Mouse (Mus musculus) CD8-positive naive resting alpha-beta T cell, adult 2 months (primary cell): ENCODE results near the gene Dmbt1.
"Not testable (repeated sequence)": the region's sequence is repeated elsewhere in the genome, so short reads cannot be mapped to it uniquely, and the experiment has no call there.

Source experiments
- DNase-seq, 2 experiments: peaks; one replicate each; pipeline ENCODE4 v3.0.0; 2022; ENCODE audit warnings: low read depth in 2 of 2, low spot score in 2 of 2

Gene Dmbt1

DNA sequence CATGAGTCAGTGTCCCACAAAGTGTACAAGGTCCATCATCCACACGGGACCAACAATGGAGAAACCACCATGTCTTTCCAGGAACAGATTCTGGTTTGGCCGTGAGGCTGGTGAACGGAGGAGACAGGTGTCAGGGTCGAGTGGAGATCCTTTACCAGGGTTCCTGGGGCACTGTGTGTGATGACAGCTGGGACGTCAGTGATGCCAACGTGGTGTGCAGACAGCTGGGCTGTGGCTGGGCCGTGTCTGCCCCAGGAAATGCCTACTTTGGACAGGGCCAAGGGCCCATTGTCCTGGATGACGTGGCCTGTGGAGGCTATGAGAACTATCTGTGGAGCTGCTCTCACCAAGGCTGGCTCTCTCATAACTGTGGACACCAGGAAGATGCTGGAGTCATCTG, 18.0 kb downstream of the Dmbt1 start:
- not testable (repeated sequence) for DNase-seq

DNA sequence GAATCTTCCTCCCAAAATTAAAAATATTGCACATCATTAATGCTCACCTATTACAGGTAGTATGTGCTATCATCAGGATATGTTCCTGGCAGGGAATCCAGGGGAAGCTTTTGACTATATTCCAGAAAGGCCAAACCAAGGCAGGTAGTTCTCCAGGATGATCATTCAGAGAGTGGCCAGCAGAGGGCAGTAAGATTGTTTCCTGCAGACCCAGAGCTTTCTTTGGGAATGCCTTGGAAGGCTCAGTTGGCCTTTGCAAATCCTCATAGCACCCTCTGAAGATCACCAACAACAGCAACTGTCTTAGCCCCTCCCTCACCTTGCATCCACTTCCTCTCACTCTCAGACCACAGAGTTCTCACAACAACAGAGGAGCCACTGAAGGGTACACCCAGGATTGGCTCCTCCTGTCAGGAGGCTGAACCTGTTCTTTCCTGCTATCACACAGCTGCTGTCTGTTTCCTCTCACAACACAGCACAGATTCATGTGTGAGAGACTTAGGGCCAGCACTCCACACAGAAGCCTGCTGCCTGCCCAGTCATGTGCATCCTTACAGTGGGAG, 23.0 kb downstream of the Dmbt1 start:
- DNase-seq, result peak; percentile 20 to 27

DNA sequence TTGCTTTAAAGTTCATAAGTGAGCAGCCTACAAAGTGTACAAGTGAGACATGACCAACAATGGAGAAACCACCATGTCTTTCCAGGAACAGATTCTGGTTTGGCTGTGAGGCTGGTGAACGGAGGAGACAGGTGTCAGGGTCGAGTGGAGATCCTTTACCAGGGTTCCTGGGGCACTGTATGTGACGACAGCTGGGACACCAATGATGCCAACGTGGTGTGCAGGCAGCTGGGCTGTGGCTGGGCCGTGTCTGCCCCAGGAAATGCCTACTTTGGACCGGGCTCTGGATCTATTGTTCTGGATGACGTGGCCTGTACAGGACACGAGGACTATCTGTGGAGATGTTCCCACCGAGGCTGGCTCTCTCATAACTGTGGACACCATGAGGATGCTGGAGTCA, 26.1 kb downstream of the Dmbt1 start:
- not testable (repeated sequence) for DNase-seq

DNA sequence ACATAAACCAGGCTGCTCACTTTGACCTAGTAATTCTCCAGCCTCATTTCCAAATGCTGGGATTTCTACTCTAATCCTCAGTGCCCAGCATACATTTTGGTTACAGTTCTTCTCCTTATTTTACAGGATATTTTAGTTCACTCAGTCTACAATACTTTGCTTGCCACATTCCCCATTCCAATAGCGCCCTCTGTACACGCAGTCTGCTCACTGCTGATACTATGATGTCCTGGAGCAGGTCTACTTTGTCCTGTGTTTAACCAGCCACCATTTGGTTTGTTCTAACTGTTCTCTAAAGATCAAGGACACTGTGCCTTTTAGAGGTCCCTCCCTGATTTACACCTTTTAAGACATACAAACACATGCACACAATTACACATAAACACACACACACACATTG, 28.0 kb downstream of the Dmbt1 start:
- DNase-seq, result peak in 1 of 2 experiments; percentile 25

DNA sequence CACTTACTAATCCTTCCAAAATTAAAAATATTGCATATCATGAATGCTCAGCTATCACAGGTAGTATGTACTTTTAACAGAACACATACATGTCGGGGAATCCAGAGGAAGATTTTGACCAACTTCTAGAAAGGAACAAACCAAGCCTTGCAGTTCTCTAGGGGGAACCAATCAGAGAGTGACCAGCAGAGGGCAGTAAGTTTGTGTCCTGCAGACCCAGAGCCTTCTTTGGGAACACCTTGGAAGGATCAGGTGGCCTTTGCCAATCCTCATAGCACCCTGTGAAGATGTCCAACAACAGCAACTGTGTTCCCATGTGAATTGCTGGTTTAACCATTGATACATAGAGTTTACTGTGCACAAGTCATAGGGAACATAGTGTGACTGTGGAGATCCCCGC, 30.7 kb downstream of the Dmbt1 start:
- DNase-seq, result no peak

DNA sequence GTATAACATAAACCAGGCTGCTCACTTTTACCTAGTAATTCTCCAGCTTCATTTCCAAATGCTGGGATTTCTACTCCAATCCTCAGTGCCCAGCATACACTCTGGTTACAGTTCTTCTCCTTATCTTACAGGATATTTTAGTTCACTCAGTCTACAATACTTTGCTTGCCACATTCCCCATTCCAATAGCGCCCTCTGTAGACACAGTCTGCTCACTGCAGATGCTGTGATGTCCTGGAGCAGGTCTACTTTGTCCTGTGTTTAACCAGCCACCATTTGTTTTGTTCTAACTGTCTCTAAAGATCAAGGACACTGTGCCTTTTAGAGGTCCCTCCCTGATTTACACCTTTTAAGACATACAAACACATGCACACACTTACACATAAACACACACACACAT, 36.3 kb downstream of the Dmbt1 start:
- DNase-seq, result peak; percentile 58 to 63

DNA sequence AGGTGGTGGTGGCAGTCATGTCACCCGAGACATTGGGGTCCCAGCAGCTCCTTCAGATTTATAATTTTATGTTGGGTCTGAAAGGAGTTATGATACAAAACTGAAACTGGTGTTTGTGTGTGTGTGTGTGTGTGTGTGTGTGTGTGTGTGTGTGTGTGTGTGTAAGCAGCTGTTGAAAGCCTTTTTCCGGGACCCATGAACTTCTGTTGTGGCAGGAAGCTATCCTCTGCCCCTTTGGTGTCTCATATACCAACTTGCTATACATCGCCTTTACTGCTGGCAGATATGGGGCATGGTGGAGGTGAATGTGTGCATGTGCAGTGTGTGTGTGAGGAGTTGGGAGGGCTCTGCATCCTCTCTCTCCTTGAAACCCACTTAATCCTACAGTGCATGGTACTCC, 41.6 kb downstream of the Dmbt1 start:
- peak; percentile 58 to 62 for DNase-seq

DNA sequence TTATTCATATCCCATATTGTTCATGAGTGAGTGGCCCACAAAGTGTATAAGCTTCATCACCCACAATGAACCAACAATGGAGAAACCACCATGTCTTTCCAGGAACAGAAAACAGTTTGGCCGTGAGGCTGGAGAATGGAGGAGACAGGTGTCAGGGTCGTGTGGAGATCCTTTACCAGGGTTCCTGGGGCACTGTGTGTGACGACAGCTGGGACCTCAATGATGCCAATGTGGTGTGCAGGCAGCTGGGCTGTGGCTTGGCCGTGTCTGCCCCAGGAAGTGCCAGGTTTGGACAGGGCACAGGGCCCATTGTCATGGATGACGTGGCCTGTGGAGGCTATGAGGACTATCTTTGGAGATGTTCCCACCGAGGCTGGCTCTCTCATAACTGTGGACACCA, 42.2 kb downstream of the Dmbt1 start:
- DNase-seq, result not testable (repeated sequence)

DNA sequence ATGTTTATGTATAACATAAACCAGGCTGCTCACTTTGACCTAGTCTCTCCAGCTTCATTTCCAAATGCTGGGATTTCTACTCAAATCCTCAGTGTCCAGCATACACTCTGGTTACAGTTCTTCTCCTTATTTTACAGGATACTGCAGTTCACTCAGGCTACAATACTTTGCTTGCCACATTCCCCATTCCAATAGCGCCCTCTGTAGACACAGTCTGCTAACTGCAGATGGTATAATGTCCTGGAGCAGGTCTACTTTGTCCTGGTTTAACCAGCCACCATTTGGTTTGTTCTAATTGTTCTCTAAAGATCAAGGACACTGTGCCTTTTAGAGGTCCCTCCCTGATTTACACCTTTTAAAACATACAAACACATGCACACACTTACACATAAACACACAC, 44.1 kb downstream of the Dmbt1 start:
- peak in 1 of 2 experiments; percentile 43 for DNase-seq

DNA sequence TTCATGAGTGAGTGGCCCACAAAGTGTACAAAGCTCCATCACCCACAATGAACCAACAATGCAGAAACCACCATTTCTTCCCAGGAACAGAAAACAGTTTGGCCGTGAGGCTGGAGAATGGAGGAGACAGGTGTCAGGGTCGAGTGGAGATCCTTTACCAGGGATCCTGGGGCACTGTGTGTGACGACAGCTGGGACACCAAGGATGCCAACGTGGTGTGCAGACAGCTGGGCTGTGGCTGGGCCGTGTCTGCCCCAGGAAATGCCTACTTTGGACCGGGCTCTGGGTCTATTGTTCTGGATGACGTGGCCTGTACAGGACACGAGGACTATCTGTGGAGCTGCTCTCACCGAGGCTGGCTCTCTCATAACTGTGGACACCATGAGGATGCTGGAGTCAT, 50.5 kb downstream of the Dmbt1 start:
- not testable (repeated sequence) for DNase-seq

DNA sequence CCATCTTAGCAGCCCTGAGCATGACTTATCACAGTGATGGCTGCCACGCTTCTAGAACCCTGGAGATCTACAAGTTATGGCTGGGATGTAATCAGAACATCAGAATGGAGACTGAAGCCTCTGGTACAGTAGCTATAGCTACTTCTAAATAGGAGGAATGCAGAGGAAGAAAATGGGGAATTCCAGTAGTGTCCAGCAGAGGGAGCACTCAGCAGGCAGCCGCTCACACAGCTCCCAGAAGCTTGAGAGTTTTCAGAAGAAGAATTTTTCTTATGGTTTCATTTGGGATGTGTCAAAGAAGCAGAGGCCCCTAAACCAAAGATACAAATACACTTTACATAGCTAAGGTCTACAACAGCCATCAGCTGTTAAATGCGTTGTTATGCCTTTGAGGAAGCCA, 80.6 kb downstream of the Dmbt1 start:
- DNase-seq, result peak; percentile 13 to 19

DNA sequence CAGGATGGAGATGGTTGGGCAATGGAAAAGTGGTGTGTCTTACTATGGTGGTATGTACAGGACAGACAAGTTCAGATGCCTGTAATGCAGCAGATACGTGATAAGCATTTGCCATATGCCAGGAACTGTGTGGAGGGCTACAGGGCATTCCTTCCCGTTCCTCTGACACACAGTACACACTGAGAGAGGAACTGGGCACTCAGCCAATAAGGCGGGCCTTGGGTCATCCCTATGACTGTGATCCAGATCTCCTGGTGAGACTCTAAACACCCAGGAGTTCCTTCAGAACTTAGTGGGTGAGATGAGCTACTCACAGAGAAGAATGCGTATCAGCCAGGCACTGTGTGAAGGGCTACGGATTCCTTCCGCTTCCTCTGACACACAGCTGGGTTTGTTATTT, 81.8 kb downstream of the Dmbt1 start:
- DNase-seq, result no peak

DNA sequence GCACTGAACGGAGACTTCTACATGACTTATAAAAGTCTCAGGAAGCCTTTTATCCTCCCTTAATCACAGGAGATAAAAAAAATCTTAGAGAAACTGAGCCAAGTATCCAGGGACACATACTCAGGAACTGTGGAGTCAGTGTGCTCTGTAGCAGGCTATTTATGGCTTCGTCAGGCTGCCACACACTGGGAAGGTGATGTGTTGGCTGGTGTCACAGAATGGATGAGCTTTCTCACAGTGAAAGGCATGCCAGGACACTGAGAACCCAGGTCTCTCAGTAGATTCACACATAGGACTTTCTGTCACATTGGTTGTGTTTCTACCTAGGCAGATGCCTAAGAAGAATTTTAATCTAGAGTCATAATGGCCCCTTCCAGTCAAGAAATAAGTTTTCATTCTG, 82.6 kb downstream of the Dmbt1 start:
- DNase-seq, result no peak

DNA sequence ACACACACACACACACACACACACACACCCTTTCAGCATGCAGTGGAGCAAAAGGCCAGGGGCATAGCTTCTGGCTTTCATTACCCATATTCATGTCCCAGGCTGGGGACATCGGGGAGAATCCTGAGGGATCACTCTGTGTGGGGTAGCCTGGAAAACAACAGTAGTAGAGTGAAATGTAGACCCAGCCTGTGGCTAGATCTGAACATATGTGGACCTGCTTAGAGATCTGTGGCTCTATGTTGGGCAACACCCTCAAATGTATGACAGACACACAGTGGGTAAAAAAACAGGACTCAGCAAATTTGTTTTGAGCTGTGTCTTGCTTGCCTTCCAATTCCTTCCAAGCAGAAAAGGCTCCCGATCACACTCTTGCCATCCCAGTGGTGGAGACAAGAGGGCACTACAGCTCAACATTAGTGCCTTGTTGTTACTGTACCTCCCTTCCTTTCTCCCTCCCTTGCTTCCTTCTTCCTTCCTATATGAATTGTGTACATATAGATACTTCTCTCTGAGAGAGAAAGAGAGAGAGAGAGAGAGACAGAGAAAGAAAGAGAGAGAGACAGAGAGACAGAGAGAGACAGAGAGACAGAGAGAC, 90.5 kb downstream of the Dmbt1 start:
- no peak for DNase-seq

DNA sequence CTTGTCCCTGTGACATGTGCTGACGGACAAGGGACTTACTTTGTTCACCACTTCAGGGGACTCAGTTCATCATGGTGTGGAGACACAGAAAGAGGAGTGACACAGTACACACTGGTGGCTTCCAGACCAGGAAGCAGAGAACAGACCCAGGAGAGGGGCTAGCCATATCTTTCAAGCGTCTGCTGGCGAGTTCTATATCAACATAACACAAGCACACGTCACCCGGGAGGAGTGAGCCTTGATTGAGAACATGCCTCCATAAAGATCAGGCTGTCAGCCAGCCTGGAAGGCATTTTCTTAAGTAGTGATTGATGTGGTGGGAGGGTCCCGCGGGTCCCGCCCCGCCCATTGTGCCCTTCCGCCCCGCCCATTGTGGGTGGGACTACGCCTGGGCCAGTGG, 98.2 kb downstream of the Dmbt1 start:
- DNase-seq, result no peak

DNA sequence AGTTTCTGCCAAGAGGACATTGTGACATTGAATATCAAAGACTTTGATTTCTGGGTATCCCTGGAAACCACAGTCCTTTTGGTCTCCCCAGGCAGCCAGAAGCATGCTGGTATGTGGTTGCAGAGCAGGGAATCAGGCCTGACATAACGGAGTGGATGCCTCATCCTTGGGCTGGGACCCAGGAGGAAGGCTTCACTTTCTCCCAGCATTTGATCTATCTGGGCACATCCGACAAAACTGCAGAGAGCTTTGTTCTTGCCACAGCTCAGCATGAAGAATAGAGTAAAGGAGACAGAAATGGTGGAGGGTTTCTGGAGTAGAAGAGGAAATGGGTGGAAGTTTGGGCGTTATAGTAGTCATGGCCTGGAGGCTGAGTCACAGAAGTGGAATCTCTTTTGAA, 101.3 kb downstream of the Dmbt1 start:
- no peak for DNase-seq

DNA sequence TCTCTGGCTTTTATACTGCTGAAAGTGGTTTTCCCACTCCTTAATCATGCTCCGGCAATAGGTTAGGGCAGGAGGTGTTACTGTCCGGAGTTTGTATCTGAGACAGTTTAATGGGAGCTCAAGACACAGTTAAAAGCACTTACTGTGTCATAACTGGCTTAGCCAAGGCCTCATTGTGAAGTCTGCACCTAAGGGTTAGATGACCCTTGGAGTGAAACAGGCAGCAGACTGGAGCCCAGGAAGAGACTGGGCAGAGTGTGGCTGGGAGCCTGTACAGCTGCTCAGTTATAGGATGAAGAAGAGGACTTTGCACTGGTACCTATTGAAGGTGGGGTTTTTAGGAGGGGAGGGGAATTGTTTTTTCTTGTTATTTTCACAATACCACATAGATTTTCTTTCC, 114.4 kb downstream of the Dmbt1 start, which contains the start of gene 4933402N03Rik:
4933402N03Rik (minus strand) TSS at position 101 of the 400 bp plus-strand sequence.
- no peak for DNase-seq

DNA sequence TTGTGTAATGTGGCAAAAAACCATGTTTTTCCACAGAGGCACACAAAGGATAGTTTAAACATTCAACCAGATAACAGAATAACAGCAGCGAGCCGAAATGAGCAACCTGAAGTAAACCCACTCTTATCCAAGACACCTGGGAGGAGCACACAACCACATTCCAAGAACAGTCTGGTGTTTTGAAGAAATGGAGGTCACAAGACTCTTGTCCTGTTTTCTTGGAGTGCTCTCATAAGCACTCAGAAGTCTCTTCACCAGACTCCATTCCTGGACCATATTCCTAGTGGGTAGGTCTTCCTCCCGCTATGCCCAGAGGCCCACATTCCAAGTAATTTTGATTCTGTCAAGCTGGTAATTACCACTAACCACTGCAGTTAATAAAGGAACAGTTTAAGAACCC, 118.3 kb downstream of the Dmbt1 start:
- no peak for DNase-seq

DNA sequence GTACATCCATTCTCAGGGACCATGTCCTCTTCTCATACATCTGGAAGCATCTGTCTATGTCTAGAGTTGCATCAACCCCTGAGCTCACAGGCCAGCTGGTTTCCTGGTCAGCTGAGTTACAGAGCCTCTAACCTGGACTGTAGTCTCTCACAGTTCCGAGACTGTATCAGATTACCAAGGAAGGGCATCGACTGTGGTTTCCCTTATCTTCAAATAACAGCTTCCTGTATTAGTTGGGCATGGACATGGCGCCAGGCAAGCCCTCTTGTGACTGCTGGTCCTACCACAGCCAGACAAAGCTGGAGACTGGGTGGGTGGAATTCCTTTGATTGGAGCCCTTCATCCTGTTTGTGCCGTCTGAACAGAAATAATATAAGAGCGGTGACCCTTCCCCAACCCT, 121.2 kb downstream of the Dmbt1 start:
- DNase-seq, result no peak

DNA sequence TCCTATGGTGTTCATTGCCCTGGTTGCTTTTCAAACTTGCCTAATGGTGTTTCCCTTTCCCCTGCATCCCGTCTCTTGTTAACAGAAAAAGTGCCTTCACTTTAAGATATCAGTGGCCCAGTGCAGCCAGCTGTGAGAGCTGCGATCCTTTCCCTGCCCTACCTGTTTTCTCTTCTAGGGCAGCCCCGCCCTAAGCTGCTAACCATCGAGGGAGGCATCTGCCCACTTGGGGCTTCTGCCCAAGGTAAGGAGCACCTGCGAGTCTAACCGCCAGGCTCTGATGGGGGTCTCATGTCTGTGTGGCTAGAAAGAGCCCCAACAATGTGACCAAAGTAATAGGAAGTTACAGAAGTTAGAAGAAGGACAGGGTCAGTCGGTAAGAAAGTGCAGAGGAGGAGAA, 130.4 kb downstream of the Dmbt1 start:
- DNase-seq, result no peak

DNA sequence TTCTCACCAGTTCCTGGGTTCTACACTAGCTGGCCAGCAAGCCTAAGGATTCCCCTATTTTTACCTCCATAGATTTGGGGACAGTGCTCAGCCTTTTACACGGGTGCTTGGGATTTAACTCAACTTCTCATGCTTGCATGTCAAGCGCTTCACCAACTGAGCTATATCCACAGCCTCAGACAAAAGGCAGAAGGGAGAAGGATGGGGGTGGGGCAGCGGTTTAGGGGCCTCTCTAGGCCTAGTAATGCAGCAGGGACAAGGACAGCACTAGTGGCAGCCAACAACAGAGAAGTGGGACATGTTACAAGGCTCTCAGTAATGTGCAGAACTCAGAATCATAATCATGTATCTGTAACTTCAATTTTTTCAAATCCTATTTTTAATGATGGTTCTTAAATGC, 135.9 kb downstream of the Dmbt1 start:
- no peak for DNase-seq

DNA sequence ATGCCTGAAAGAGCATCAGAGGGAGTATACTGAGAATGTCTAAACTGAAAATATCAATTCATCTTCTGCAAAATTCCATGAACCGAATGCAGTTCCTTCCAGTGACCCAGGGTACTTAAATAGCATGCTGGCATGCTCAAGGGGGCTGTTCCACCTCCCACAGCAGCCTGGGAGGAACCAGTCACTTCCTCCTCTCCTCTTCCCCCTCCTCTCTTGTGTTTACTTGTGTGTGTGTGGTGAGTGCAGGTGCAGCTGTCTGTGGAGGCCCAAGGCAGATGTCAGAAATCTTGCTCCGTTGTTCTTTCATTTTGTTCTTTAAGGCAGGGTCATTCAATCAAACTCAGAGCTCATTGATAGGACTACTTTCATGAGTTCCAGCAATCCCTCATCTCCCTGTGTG, 137.2 kb downstream of the Dmbt1 start:
- DNase-seq, result no peak
